Mouse (Mus musculus) cerebellum, adult 2 months (tissue): ENCODE measurements around the gene Sgsm3. TPM values are rescaled to one million over a fixed set of nuclear protein-coding genes. Genes with fewer than 3 reads are reported as not detected.
"Not testable (repeated sequence)": the region's sequence is repeated elsewhere in the genome, so short reads cannot be mapped to it uniquely, and the experiment has no call there.

Source experiments
- DNase-seq, 2 experiments: peaks; one replicate each; pipeline ENCODE4 v3.0.0; 2021
- H3K27ac ChIP-seq: fragments of 200-500 bp; 2 replicates; pipeline ENCODE4 v1.5.1; 2012; ENCODE audit warnings: low read length, control low read depth, inconsistent platforms; ENCODE audit not compliant: insufficient read depth
- H3K27me3 ChIP-seq: fragments of 200-500 bp; 2 replicates; pipeline ENCODE4 v1.6.1; 2012; ENCODE audit warnings: inconsistent platforms, mild to moderate bottlenecking, low read length, moderate library complexity; ENCODE audit not compliant: control insufficient read depth, insufficient read depth
- H3K4me1 ChIP-seq: fragments of 200-500 bp; 2 replicates; pipeline ENCODE4 v1.6.1; 2011; ENCODE audit warnings: low read length; ENCODE audit not compliant: control insufficient read depth, insufficient read depth
- H3K4me3 ChIP-seq: fragments of 200-500 bp; replicated peaks from 2 replicates; pipeline ENCODE3; 2011; ENCODE audit warnings: mild to moderate bottlenecking, low read depth, low read length, control low read depth; ENCODE audit not compliant: insufficient read depth
- CTCF ChIP-seq: fragments of 200-500 bp; IDR thresholded peaks from 2 replicates; pipeline ENCODE4 v1.5.1; 2011; ENCODE audit warnings: low read depth, mild to moderate bottlenecking, control low read depth, low read length, moderate library complexity, borderline replicate concordance; ENCODE audit not compliant: insufficient read depth
- POLR2A ChIP-seq: fragments of 200-500 bp; IDR thresholded peaks from 2 replicates; pipeline ENCODE4 v1.6.1; 2011; ENCODE audit warnings: low read length, control low read depth, borderline replicate concordance; ENCODE audit not compliant: insufficient read depth
- WGBS: fragments of 180-500 bp; shearing (Covaris S2); methylation state at CpG from one replicate; pipeline ENCODE4 v1.1.7; 2018; 5-methylcytosine and 5-hydroxymethylcytosine counted together
- polyA plus RNA-seq: library from polyadenylated mRNA; depleted of rRNA; stranded (reverse); fragments of >200 nt; gene quantifications from 2 replicates; pipeline ENCODE4 v1.2.3, GENCODE M21; 2012; rRNA removed

Gene Sgsm3
- 75.2 and 77.6 TPM in 2 replicates for polyA plus RNA-seq

GRCm38 (mm10) chr15:80977620-80978334 is at the start of gene Sgsm3:
Gene Sgsm3, plus strand, starts transcription at chr15:80977765.
- peak; percentile 92 for DNase-seq
- Histone ChIP-seq H3K4me1 (peaks cover 3% of the 10 kb centered on the region; the same call in 1 of the 2 replicates), H3K27ac (peak within 1 kb of the TSS; percentile 57; the same call in 1 of the 2 replicates), H3K4me3 (peak within 1 kb of the TSS; percentile 60), H3K27me3 (no peaks in the 10 kb centered on the region)
- 1% methylated on average over 67 of the region's 67 CpGs for WGBS
- TF ChIP-seq POLR2A (peak; percentile 88), CTCF (no peak)

- Histone ChIP-seq H3K4me1 (no peaks in the 10 kb centered on the region), H3K27me3 (no peaks in the 10 kb centered on the region), H3K27ac (no peak overlapping the region), H3K4me3 (no peak overlapping the region)
- TF ChIP-seq CTCF (no peak), POLR2A (no peak)
- no peak for DNase-seq
- 67% methylated on average over 20 of the region's 20 CpGs for WGBS
Measured at GRCm38 (mm10) chr15:80928811-80929355, 48.7 kb upstream of the Sgsm3 start.

GRCm38 (mm10) chr15:80930048-80930571 is 47.5 kb upstream of the Sgsm3 start:
- Histone ChIP-seq H3K4me1 (no peaks in the 10 kb centered on the region), H3K27ac (no peak overlapping the region), H3K27me3 (no peaks in the 10 kb centered on the region), H3K4me3 (no peak overlapping the region)
- DNase-seq: no peak
- TF ChIP-seq POLR2A (no peak), CTCF (no peak)
- 38% methylated on average over 15 of the region's 16 CpGs for WGBS

GRCm38 (mm10) chr15:80930676-80931320 is 46.8 kb upstream of the Sgsm3 start:
- not testable (repeated sequence) for H3K4me1 ChIP-seq, H3K27me3 ChIP-seq, DNase-seq, H3K27ac ChIP-seq, H3K4me3 ChIP-seq
- WGBS: 91% methylated on average over 23 of the region's 23 CpGs

- Histone ChIP-seq H3K27me3 (no peaks in the 10 kb centered on the region), H3K4me3 (no peak overlapping the region)
Measured at GRCm38 (mm10) chr15:80931345-80931960, 46.1 kb upstream of the Sgsm3 start.

GRCm38 (mm10) chr15:80934841-80935240 is 42.7 kb upstream of the Sgsm3 start:
- H3K4me3 ChIP-seq: no peak overlapping the region
- H3K27ac ChIP-seq: no peak overlapping the region
- no peaks in the 10 kb centered on the region for H3K4me1 ChIP-seq
- WGBS: 96% methylated on average over 5 of the region's 5 CpGs
- DNase-seq: no peak
- no peaks in the 10 kb centered on the region for H3K27me3 ChIP-seq
- no peak for TF ChIP-seq CTCF
- TF ChIP-seq POLR2A: no peak

More at GRCm38 (mm10) chr15:80931345-80931960, 46.1 kb upstream of the Sgsm3 start:
- no peak overlapping the region for H3K27ac ChIP-seq
- TF ChIP-seq CTCF (no peak), POLR2A (no peak)
- DNase-seq: no peak
- no peaks in the 10 kb centered on the region for H3K4me1 ChIP-seq
- WGBS: 92% methylated on average over 9 of the region's 9 CpGs

GRCm38 (mm10) chr15:80936686-80937085 is 40.9 kb upstream of the Sgsm3 start:
- no peak overlapping the region for H3K27ac ChIP-seq
- 70% methylated on average over 3 of the region's 3 CpGs for WGBS
- TF ChIP-seq POLR2A: no peak
- no peak for TF ChIP-seq CTCF

GRCm38 (mm10) chr15:80938615-80939014 is 39.0 kb upstream of the Sgsm3 start:
- 85% methylated on average over 4 of the region's 4 CpGs for WGBS
- Histone ChIP-seq H3K27ac (no peak overlapping the region), H3K27me3 (no peaks in the 10 kb centered on the region), H3K4me1 (no peaks in the 10 kb centered on the region), H3K4me3 (no peak overlapping the region)
- TF ChIP-seq CTCF (no peak), POLR2A (no peak)
- DNase-seq: no peak

More at GRCm38 (mm10) chr15:80936686-80937085, 40.9 kb upstream of the Sgsm3 start:
- H3K4me1 ChIP-seq: no peaks in the 10 kb centered on the region
- H3K4me3 ChIP-seq: no peak overlapping the region
- no peaks in the 10 kb centered on the region for H3K27me3 ChIP-seq
- DNase-seq: no peak
